Mouse (Mus musculus) MEL (cell line): ENCODE measurements around the gene Atp8b4.

ENCODE experiments used
- CTCF ChIP-seq, 3 experiments: IDR thresholded peaks in 2 of 3; conservative IDR thresholded peaks in 1 of 3; 2 replicates each; pipeline ENCODE4 v1.5.1; 2011 to 2012; ENCODE audit warnings: low read length in 3 of 3, low read depth in 2 of 3, mild to moderate bottlenecking in 2 of 3, improper control_type of control experiment in 1 of 3, inconsistent platforms in 1 of 3, mixed read lengths in 1 of 3, moderate library complexity in 1 of 3; ENCODE audit not compliant: control insufficient read depth in 1 of 3, insufficient read depth in 1 of 3, poor library complexity in 1 of 3, severe bottlenecking in 1 of 3
- E2F4 ChIP-seq: IDR thresholded peaks from 2 replicates; pipeline ENCODE4 v1.6.1; 2011; ENCODE audit warnings: low read depth, low read length, improper control_type of control experiment, borderline replicate concordance
- GATA1 ChIP-seq: IDR thresholded peaks from 2 replicates; pipeline ENCODE4 v1.6.1; 2011; ENCODE audit warnings: low read depth, low read length, improper control_type of control experiment
- HCFC1 ChIP-seq: IDR thresholded peaks from 2 replicates; pipeline ENCODE4 v1.6.1; 2012; ENCODE audit warnings: low read depth, mild to moderate bottlenecking, inconsistent platforms, low read length, improper control_type of control experiment, moderate library complexity
- MAX ChIP-seq: IDR thresholded peaks from 2 replicates; pipeline ENCODE4 v1.6.1; 2011; ENCODE audit warnings: low read length, improper control_type of control experiment
- NRF1 ChIP-seq: IDR thresholded peaks from 2 replicates; pipeline ENCODE4 v1.6.1; 2014; ENCODE audit warnings: low read depth, mild to moderate bottlenecking, inconsistent platforms, low read length, improper control_type of control experiment, moderate library complexity; ENCODE audit not compliant: poor library complexity, insufficient read depth, severe bottlenecking
- POLR2A ChIP-seq, 2 experiments: IDR thresholded peaks; 2 replicates each; pipeline ENCODE4 v1.6.1; 2011 to 2012; ENCODE audit warnings: low read length in 2 of 2, mild to moderate bottlenecking in 2 of 2, control low read depth in 1 of 2, improper control_type of control experiment in 1 of 2, low read depth in 1 of 2, moderate library complexity in 1 of 2; ENCODE audit not compliant: control insufficient read depth in 1 of 2, insufficient read depth in 1 of 2, poor library complexity in 1 of 2
- SIN3A ChIP-seq: IDR thresholded peaks from 2 replicates; pipeline ENCODE4 v1.6.1; 2012; ENCODE audit warnings: low read length, improper control_type of control experiment, inconsistent platforms
- SMC3 ChIP-seq: IDR thresholded peaks from 2 replicates; pipeline ENCODE4 v1.6.1; 2011; ENCODE audit warnings: low read depth, low read length, improper control_type of control experiment
- TAL1 ChIP-seq: IDR thresholded peaks from 2 replicates; pipeline ENCODE4 v1.6.1; 2012; ENCODE audit warnings: mild to moderate bottlenecking, inconsistent platforms, low read length, moderate library complexity, mixed read lengths

GRCm38 (mm10) chr2:126359965-126360364 lies 140.5 kb downstream of the Atp8b4 start:
- TF ChIP-seq SMC3 (no peak), E2F4 (no peak), MAX (no peak), NRF1 (no peak), CTCF (IDR thresholded peaks at IDR 0.05 in 2 of 3, conservative IDR thresholded peaks at IDR 0.05 in 1 of 3; ENCODE audit: control insufficient read depth in 1 of 3, insufficient read depth in 1 of 3, low read depth in 2 of 3, low read length in 3 of 3, poor library complexity in 1 of 3, severe bottlenecking in 1 of 3) (no peak), POLR2A (IDR thresholded peaks at IDR 0.05; ENCODE audit: control insufficient read depth in 1 of 2, insufficient read depth in 1 of 2, low read depth in 1 of 2, low read length in 2 of 2, poor library complexity in 1 of 2) (no peak), HCFC1 (no peak), TAL1 (no peak), GATA1 (no peak), SIN3A (no peak)
